Mouse (Mus musculus): ENCODE measurements around the gene Itga3.
A peak's percentile ranks its signal among the peaks of the same experiment; 100 is the strongest.

The Itga3 gene

DNA sequence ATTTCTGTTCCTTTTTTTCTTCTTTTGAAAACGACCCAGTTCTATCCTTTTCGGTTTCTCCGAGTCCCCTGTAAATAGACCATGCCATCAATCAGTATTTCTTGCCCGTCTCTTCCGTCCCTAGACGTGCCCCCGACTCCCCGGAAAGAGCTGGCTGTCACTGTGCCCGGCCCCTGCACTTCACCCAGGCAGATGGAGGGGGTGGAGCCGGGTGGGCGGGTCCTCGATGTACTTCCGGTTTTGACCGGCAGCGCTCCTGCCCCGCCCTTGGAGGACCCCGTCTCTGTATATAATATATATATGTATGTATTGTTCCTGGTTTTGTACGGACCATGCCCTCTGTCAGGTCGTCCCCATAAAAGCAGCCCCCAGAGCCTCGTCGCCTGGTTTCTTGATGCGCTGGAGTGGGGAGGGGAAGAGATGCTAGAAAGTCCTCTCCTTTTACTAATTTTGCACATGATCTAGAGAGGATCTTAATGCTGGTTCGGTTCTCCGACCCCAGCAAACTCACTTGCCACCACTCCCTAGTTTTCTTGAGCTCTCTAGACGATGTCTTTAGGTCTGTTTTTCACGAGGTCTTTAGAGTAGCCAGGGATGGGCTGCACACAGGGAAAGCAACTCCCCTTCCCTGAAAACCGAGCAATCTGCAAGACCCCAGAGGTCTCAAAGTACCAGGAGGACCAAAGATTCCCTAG lies 69.9 kb downstream of the Itga3 start:
- peak in 1 of 2 experiments; percentile 49 for DNase-seq (ENCODE audit: low read depth in 2 of 2, low spot score in 2 of 2)

DNA sequence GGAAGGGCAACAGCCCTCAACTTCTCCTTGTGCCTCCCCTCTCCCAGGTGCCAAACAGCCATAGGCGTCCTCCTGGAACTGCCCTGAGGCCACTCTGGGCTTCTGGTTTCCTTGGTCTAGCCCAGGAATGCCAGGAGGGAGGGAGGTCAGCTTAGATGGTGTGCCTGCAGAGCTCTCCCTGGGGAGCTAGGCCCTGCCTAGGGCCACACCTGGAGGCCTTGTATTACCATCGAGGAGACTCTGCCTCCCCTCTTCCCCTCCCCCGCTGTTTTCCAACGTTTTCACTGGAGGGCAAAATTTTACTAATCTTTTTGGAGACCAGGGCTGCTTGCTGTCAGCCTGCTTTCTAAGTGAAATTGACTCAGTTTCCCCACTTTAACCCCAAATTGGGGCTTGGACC lies 70.6 kb downstream of the Itga3 start:
- no peak for DNase-seq (ENCODE audit: low read depth in 2 of 2, low spot score in 2 of 2)

- no peak for DNase-seq (ENCODE audit: low read depth in 2 of 2, low spot score in 2 of 2)
Observed at GRCm38 (mm10) chr11:95004937-95005198, 71.7 kb downstream of the Itga3 start.

DNA sequence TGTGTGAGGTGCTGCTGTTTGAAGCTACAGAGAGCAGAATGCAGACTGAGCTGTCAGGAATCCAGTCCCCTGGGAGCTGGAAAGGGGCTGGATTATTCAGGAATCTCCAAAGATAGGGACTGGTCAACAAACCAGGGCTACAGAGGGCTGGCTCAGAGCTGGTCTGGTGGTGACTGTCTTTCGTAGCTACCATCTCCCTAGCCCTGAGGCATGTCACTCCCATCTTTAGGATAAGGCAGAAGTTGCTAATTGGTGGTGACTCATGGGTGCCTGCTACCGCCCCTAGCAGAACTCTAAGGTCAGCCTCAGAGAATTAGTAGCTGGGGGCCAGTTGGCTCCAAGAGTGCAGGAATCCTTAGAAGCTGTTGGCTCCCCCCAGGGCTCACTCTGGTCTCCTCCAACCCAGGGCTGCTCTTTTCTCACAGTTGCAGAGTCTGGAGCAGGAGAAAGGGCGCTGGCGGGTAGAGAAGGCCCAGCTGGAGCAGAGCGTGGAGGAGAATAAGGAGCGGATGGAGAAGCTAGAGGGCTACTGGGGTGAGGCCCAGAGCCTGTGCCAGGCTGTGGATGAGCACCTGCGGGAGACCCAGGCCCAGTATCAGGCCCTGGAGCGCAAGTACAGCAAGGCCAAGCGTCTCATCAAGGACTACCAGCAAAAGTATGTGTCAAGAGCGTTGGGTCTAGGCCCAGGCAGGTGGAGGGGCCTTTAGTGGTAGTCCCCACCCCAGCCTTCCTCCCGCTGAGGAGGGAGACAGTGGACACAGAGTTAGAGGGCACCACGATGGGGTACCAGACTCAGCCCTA lies 72.3 kb downstream of the Itga3 start:
- no peak for DNase-seq (ENCODE audit: low read depth in 2 of 2, low spot score in 2 of 2)

DNA sequence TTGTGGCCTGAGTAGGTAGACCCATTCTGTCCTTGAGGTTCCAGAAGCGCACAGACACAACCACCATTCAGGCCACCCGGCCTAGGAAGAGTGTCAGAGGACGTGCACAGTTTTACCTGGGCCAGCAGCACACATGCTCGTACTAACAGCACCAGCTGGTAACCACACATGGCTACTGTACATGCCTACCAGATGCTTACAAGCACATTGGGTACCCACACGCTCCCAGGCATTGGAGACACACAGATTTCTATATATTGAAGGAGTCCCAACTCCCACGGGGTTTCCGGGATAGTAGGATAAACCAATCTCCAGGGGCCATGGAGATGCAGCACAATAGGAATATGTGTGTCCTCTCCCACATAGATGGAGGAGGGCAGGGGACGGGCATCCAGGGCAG lies 73.9 kb downstream of the Itga3 start:
- DNase-seq (ENCODE audit: low read depth in 2 of 2, low spot score in 2 of 2): no peak

GRCm38 (mm10) chr11:95001584-95002347 lies 74.8 kb downstream of the Itga3 start:
- no peak for DNase-seq (ENCODE audit: low read depth in 2 of 2, low spot score in 2 of 2)

DNA sequence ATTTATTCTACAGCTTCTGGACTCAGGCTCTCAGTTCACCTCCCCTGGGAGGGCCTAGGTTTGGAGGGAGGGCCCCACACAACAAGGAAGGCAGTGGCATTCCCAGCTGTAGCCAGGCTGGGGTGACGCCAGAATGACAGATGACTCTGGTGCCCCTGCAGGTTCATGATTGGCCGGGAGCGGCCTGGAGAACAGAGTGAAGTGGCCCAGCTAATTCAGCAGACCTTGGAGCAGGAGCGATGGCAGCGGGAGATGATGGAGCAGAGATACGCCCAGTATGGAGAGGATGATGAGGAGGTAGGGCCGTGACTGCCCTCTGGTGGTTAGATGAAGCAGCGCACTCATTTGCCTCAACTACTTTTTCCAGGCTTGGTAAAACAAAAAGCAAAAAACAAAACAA lies 75.5 kb downstream of the Itga3 start:
- peak; percentile 50 to 59 for DNase-seq (ENCODE audit: low read depth in 2 of 2, low spot score in 2 of 2)

DNA sequence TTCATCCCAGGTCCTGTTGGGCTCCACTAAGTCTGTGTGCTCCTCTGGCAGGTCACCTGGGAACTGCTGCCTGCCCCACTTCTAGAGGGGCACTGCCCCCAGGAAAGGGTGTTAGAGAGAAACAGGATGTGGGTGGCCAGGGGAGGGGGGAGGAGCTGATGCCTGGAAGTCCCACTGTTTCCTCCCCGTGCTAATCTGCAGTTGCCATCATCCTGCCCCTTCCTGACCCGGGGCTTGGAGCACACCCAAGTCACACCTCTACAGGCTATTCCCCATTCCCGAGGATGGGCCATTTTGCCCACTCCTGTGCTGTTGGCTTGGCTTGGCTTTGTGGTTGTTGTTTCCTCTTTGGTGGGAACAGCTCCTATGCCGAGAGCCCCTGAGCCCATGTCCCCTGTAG lies 76.1 kb downstream of the Itga3 start:
- peak in 1 of 2 experiments; percentile 40 for DNase-seq (ENCODE audit: low read depth in 2 of 2, low spot score in 2 of 2)

GRCm38 (mm10) chr11:95000128-95000527 lies 76.5 kb downstream of the Itga3 start:
- DNase-seq (ENCODE audit: low read depth in 2 of 2, low spot score in 2 of 2): no peak

DNA sequence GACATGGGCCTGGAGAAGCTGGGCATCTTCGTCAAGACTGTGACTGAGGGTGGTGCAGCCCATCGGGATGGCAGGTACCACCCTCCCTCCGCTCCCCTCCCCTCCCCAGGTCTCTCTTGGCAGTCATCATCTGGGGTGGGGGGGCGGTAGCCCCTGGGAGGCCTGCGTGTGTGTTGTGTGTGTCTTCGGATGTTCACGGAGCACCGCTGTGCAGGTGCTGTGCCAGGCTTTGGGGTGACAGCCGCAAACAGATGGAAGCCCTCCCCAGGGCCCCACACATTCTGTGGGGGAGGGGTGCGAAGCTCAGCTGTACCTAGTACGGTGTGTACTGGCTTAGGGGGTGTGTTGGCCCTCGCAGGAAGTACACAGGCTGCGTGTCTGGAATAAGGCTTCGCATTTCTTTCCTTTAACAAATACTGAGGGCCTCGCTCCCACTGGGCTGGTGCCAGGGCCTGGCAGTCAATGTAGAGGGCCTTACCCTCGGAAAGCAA lies 78.5 kb downstream of the Itga3 start:
- DNase-seq (ENCODE audit: low read depth in 2 of 2, low spot score in 2 of 2): peak; percentile 41 to 55

DNA sequence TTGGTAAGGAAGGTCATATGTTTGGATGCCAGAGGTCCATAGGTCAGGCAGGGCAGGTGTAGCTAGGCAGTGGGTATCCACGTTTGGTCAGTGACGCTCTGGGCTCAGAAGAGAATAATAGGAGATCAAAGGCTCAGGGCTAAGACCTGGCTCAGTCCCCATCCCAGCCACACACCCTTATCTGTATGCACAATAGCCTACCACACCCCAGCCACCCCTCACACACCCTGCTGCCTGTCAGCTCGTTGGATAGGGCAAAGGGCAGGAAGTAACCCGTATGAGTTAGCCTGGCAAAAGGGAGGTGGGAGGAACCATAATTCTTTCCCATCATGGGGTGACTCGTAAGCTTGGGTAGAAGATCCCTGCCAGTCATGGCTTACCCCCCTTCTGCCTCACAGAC lies 79.0 kb downstream of the Itga3 start:
- peak in 1 of 2 experiments; percentile 20 for DNase-seq (ENCODE audit: low read depth in 2 of 2, low spot score in 2 of 2)

DNA sequence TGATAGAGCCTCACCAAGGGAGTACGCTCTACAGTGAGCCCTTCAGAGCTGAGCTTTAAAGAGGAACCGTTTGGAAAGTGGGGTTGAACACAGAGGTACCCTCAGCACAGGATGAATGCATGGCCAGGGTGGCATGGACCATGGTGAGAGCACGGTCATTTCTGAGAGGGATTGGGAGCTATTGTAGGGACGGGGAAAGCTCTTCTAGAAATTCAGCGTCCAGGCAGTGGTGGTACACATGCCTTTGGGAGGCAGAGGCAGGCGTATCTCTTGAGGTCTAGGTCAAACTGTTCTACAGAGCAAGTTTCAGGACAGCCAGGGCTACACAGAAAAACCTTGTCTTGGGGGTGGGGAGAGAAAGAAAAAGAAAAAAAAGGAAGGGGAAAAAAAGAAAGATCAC lies 79.6 kb downstream of the Itga3 start:
- DNase-seq (ENCODE audit: low read depth in 2 of 2, low spot score in 2 of 2): no peak

GRCm38 (mm10) chr11:94996101-94996500 lies 80.5 kb downstream of the Itga3 start:
- no peak for DNase-seq (ENCODE audit: low read depth in 2 of 2, low spot score in 2 of 2)

- no peak for DNase-seq (ENCODE audit: low read depth in 2 of 2, low spot score in 2 of 2)
Observed at GRCm38 (mm10) chr11:94994947-94995772, 81.4 kb downstream of the Itga3 start.
